8 mouse cellular contexts compared by ENCODE assay signal in the genomic region with DNA sequence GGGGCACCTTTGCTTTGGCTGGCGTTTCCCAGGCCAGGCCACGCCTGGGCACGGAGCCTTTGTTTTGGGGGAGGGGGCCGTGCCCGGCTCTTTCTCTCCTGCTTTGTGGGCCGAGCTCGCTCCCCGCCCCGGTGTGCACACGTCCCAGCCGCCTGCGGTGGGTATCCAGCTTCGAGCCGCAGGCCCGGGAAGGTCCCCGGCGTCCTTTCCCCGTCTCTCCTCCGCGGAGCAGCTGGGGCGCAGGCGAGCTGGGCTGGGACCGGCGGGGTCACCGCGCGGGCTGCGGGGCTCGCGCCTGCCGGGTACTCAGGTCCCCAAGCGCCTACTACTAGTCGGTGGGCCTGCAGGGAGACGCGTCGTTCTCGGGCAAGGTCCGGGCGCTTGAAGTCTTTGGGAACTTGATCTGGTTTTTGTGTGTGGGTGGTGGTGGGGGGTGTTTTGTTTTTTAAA. TPM values are rescaled to one million over a fixed set of nuclear protein-coding genes. Genes with fewer than 3 reads are reported as not detected.
DNase-seq lines count a peak whose midpoint lies in the region; ATAC-seq and TF ChIP-seq lines count a peak whose summit lies in the region.

No protein-coding gene starts in this region.

- CTCF ChIA-PET in Patski (lab: Charles Lee): interaction anchor here (1.0 to 1.4 kb wide), 2 partner anchors 14 to 31 kb away, joined by 3 to 4 read pairs; no protein-coding TSS in a partner anchor

- no peak for DNase-seq in heart, postnatal 25 days (ENCODE audit: low spot score)
- DNase-seq in Patski (ENCODE audit: low read depth, low spot score): no peak
- DNase-seq in hindbrain, embryonic 11.5 days (ENCODE audit: low spot score): no peak
- no peak for DNase-seq in frontal cortex, postnatal 14 days (ENCODE audit: low spot score in 2 of 2)
- no peak for DNase-seq in embryo, embryonic 10.5 days (ENCODE audit: low spot score)
- no peak for DNase-seq in adrenal gland, adult 18-20 months (ENCODE audit: low spot score in 2 of 2)

- POLR2A ChIA-PET in Patski (lab: Charles Lee): interaction anchor here (0.6 kb wide), 2 partner anchors 65 to 88 kb away, joined by 3 to 4 read pairs; no protein-coding TSS in a partner anchor

- peak; percentile 67 for ATAC-seq in heart, embryonic 16.5 days (replicated peaks; ENCODE audit: extremely low read depth, insufficient read depth, low FRiP score)
- ATAC-seq in Patski: peak; percentile 48
- ATAC-seq in hindbrain, embryonic 11.5 days (ENCODE audit: low FRiP score): peak; percentile 88
- ATAC-seq in megakaryocyte-erythroid progenitor cell, adult 5-6 weeks (replicated peaks; ENCODE audit: low FRiP score, low TSS enrichment, poor library complexity, severe bottlenecking): peak; percentile 8

- peak overlapping the region; percentile 99 for H3K9ac ChIP-seq in heart, embryonic 16.5 days (ENCODE audit: low read length)
- peak overlapping the region; percentile 99 for H3K9ac ChIP-seq in hindbrain, embryonic 11.5 days (ENCODE audit: low read depth, low read length)

- no peaks in the 10 kb centered on the region for H3K9me3 ChIP-seq in heart, embryonic 16.5 days (replicated peaks; ENCODE audit: control insufficient read depth, low read length)
- no peaks in the 10 kb centered on the region for H3K9me3 ChIP-seq in hindbrain, embryonic 11.5 days (ENCODE audit: control insufficient read depth, low read length)

- peaks cover 11% of the 10 kb centered on the region for H3K4me1 ChIP-seq in heart, embryonic 16.5 days (ENCODE audit: control insufficient read depth, insufficient read depth, low read length)
- H3K4me1 ChIP-seq in hindbrain, embryonic 11.5 days (replicated peaks; ENCODE audit: control insufficient read depth, insufficient read depth, low read length): no peaks in the 10 kb centered on the region

- intact Hi-C loops in heart, postnatal 25 days (cut with DNase I): loop anchor here (2.0 to 5.0 kb wide), 2 partner anchors 59 to 84 kb away; a partner anchor contains a TSS

- H3K27ac ChIP-seq in heart, embryonic 16.5 days (ENCODE audit: low read length): peak overlapping the region; percentile 92
- peak overlapping the region; percentile 86 for H3K27ac ChIP-seq in hindbrain, embryonic 11.5 days (ENCODE audit: low read depth, low read length)

- TF ChIP-seq CTCF in Patski (IDR thresholded peaks at IDR 0.05): no peak

- H3K27me3 ChIP-seq in heart, embryonic 16.5 days (ENCODE audit: control insufficient read depth, insufficient read depth, low read length): peaks cover 5% of the 10 kb centered on the region; the same call in 1 of the 2 replicates
- peaks cover 5% of the 10 kb centered on the region for H3K27me3 ChIP-seq in Patski
- H3K27me3 ChIP-seq in hindbrain, embryonic 11.5 days (ENCODE audit: control insufficient read depth, insufficient read depth, low read length): no peaks in the 10 kb centered on the region; the same call in 1 of the 2 replicates

- H3K4me3 ChIP-seq in heart, embryonic 16.5 days (ENCODE audit: low read length): peak overlapping the region; percentile 83
- H3K4me3 ChIP-seq in hindbrain, embryonic 11.5 days (ENCODE audit: low read depth, low read length): peak overlapping the region; percentile 99

- whole genome bisulfite sequencing in heart, embryonic 16.5 days: under 1% methylated on average over 39 of the region's 39 CpGs
- WGBS in hindbrain, embryonic 11.5 days: under 1% methylated on average over 35 of the region's 39 CpGs

- in situ Hi-C loops in Patski (cut with MboI; ENCODE audit: low pct_unique_long_range_greater_than_20kb): no loop called here

- peak overlapping the region; percentile 78 for H3K4me2 ChIP-seq in heart, embryonic 16.5 days (ENCODE audit: low read depth, low read length)
- H3K4me2 ChIP-seq in hindbrain, embryonic 11.5 days (replicated peaks; ENCODE audit: low read depth, low read length): peak overlapping the region; percentile 47

- peaks cover 12% of the 10 kb centered on the region for H3K36me3 ChIP-seq in heart, embryonic 16.5 days (ENCODE audit: control insufficient read depth, insufficient read depth)
- H3K36me3 ChIP-seq in hindbrain, embryonic 11.5 days (ENCODE audit: control insufficient read depth, insufficient read depth, low read length): no peaks in the 10 kb centered on the region

RNA-seq across cellular contexts. Expression of a gene that starts 0.4 kb away (rescaled TPM):
- 47.5 and 53.1 TPM in 2 replicates for polyA plus RNA-seq in heart, embryonic 16.5 days (2015; fragmentation: Nextera tagmentation; extraction: Ambion mirVana)
- 10 to 100 TPM; 38.7 to 42.6 TPM for total RNA-seq in heart, postnatal 25 days (2021)
- polyA plus RNA-seq in Patski (2021): 106 TPM
- polyA plus RNA-seq in hindbrain, embryonic 11.5 days (2014; fragmentation: Nextera tagmentation; extraction: Ambion mirVana): 122 and 143 TPM in 2 replicates
- 24.1 and 32.0 TPM in 2 replicates for total RNA-seq in megakaryocyte-erythroid progenitor cell, adult 5-6 weeks (2014; fragmentation: Nextera tagmentation)
- 46.2 and 60.5 TPM in 2 replicates for total RNA-seq in megakaryocyte-erythroid progenitor cell, adult 5-6 weeks (2017)
- 10 to 100 TPM; 51.7 to 53.5 TPM for total RNA-seq in adrenal gland, adult 18-20 months (2021)

RNA-seq across cellular contexts. Expression of a gene that starts 7.2 kb away (rescaled TPM):
- 3.7 and 4.2 TPM in 2 replicates for polyA plus RNA-seq in heart, embryonic 16.5 days (2015; fragmentation: Nextera tagmentation; extraction: Ambion mirVana)
- total RNA-seq in heart, postnatal 25 days (2021): 1 to 10 TPM; 1.2 to 1.6 TPM
- 1.2 TPM for polyA plus RNA-seq in Patski (2021)
- 3.3 and 4.3 TPM in 2 replicates for polyA plus RNA-seq in hindbrain, embryonic 11.5 days (2014; fragmentation: Nextera tagmentation; extraction: Ambion mirVana)
- not detected in 2 replicates for total RNA-seq in megakaryocyte-erythroid progenitor cell, adult 5-6 weeks (2014; fragmentation: Nextera tagmentation)
- 1.1 TPM in 1 of 2 replicates, not detected in the other for total RNA-seq in megakaryocyte-erythroid progenitor cell, adult 5-6 weeks (2017)
- total RNA-seq in adrenal gland, adult 18-20 months (2021): 1 to 10 TPM; 3.1 to 4.0 TPM

RNA-seq across cellular contexts. Expression of a gene that starts 22.8 kb away (rescaled TPM):
- polyA plus RNA-seq in heart, embryonic 16.5 days (2015; fragmentation: Nextera tagmentation; extraction: Ambion mirVana): 3.5 and 7.5 TPM in 2 replicates
- total RNA-seq in heart, postnatal 25 days (2021): 1 to 10 TPM; 2.7 TPM
- polyA plus RNA-seq in Patski (2021): not detected
- polyA plus RNA-seq in hindbrain, embryonic 11.5 days (2014; fragmentation: Nextera tagmentation; extraction: Ambion mirVana): 0.54 and 0.99 TPM in 2 replicates
- total RNA-seq in megakaryocyte-erythroid progenitor cell, adult 5-6 weeks (2014; fragmentation: Nextera tagmentation): 11.8 and 20.7 TPM in 2 replicates
- total RNA-seq in megakaryocyte-erythroid progenitor cell, adult 5-6 weeks (2017): 18.7 and 28.7 TPM in 2 replicates
- 1 to 10 TPM; 3.6 to 6.8 TPM for total RNA-seq in adrenal gland, adult 18-20 months (2021)

RNA-seq across cellular contexts. Expression of a gene that starts 25.8 kb away (rescaled TPM):
- polyA plus RNA-seq in heart, embryonic 16.5 days (2015; fragmentation: Nextera tagmentation; extraction: Ambion mirVana): 76.1 and 80.0 TPM in 2 replicates
- total RNA-seq in heart, postnatal 25 days (2021): 10 to 100 TPM; 37.1 to 38.9 TPM
- polyA plus RNA-seq in Patski (2021): 33.8 TPM
- 16.9 and 20.1 TPM in 2 replicates for polyA plus RNA-seq in hindbrain, embryonic 11.5 days (2014; fragmentation: Nextera tagmentation; extraction: Ambion mirVana)
- not detected in 2 replicates for total RNA-seq in megakaryocyte-erythroid progenitor cell, adult 5-6 weeks (2014; fragmentation: Nextera tagmentation)
- total RNA-seq in megakaryocyte-erythroid progenitor cell, adult 5-6 weeks (2017): 0.38 and 2.3 TPM in 2 replicates
- 10 to 100 TPM; 29.3 to 36.4 TPM for total RNA-seq in adrenal gland, adult 18-20 months (2021)

RNA-seq across cellular contexts. Expression of a gene that starts 41.6 kb away (rescaled TPM):
- polyA plus RNA-seq in heart, embryonic 16.5 days (2015; fragmentation: Nextera tagmentation; extraction: Ambion mirVana): 0.39 and 0.81 TPM in 2 replicates
- total RNA-seq in heart, postnatal 25 days (2021): under 1 TPM; 0.21 to 0.42 TPM
- polyA plus RNA-seq in Patski (2021): 0.04 TPM
- 0.66 and 0.96 TPM in 2 replicates for polyA plus RNA-seq in hindbrain, embryonic 11.5 days (2014; fragmentation: Nextera tagmentation; extraction: Ambion mirVana)
- total RNA-seq in megakaryocyte-erythroid progenitor cell, adult 5-6 weeks (2014; fragmentation: Nextera tagmentation): not detected in 2 replicates
- total RNA-seq in megakaryocyte-erythroid progenitor cell, adult 5-6 weeks (2017): 0.14 and 0.27 TPM in 2 replicates
- under 1 TPM; 0.20 to 0.45 TPM for total RNA-seq in adrenal gland, adult 18-20 months (2021)

Comparison
In these comparisons a context has a peak if more than half of its experiments do, and no peak if none do; other contexts are left out.
1. ATAC-seq: peak in every context shown above with its lines; median percentile 88 in hindbrain, embryonic 11.5 days; 67 in heart, embryonic 16.5 days; 48 in Patski; 8 in megakaryocyte-erythroid progenitor cell, adult 5-6 weeks.